Mouse (Mus musculus): ENCODE data around the gene P2ry2. TPM values are rescaled to one million over a fixed set of nuclear protein-coding genes. Genes with fewer than 3 reads are reported as not detected.

The P2ry2 gene
- polyA plus RNA-seq, 1 experiment from 2014 or later, result 4.9 TPM

DNA sequence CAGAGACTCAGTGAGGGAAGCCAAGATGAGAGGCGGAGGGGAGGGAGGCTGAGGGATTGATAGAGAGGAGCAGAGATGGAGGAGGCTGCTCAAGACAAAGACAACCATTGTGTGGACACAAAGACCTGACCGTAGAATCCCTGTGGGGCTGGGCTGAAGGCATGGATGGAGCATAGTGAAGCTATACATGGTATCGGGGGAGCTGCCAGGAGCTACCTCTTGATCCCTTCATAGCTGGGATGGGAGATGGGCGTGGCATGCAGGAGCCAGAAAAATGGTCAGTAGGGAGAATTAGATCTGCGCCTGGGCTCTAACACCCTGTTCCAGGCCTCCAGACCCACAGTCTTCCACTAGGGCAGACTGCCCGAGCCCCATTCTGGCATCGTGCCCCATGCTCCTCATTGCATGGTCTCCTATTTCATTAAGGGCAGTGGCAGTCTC lies 4.4 kb upstream of the P2ry2 start:
- H3K27me3 ChIP-seq, result peaks cover 12% of the 10 kb centered on the region
- no peaks in the 10 kb centered on the region for H3K36me3 ChIP-seq
- no peak overlapping the region for H3K4me2 ChIP-seq
- H3K27ac ChIP-seq, result no peak overlapping the region
- 67% methylated on average over 7 of the region's 7 CpGs for WGBS
- ATAC-seq (ENCODE audit: borderline replicate concordance, extremely low read depth, low FRiP score, low TSS enrichment), result no peak
- H3K9ac ChIP-seq, result no peak overlapping the region
- H3K4me3 ChIP-seq, result no peak overlapping the region
- H3K9me3 ChIP-seq, result no peaks in the 10 kb centered on the region
- peaks cover 21% of the 10 kb centered on the region for H3K4me1 ChIP-seq

DNA sequence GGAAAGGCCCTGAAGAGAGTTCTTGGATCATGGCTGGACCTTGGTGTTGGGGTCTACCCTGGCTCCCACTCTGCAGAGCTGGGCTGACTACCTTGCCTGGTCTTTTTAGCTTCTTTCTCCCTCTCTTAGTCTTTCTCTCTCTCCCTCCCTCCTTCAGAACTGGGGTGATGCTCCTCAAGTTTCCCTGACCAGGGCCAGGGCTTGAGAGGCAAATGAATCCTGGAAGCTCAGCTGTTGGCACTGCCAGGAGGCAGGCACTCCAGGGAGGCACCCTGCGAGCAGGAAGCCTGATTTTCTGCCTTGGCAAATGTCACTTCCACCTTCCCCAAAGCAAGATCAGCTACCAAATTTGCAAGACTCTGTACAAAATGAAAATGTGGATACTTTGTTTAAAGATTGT lies 2.3 kb upstream of the P2ry2 start:
- 77% methylated on average over 1 of the region's 1 CpGs for WGBS
- H3K4me3 ChIP-seq, result no peak overlapping the region
- no peak overlapping the region for H3K27ac ChIP-seq
- H3K9ac ChIP-seq, result no peak overlapping the region
- H3K27me3 ChIP-seq, result peaks cover 12% of the 10 kb centered on the region
- H3K4me1 ChIP-seq, result peaks cover 34% of the 10 kb centered on the region
- no peaks in the 10 kb centered on the region for H3K9me3 ChIP-seq
- ATAC-seq (ENCODE audit: borderline replicate concordance, extremely low read depth, low FRiP score, low TSS enrichment), result no peak
- H3K4me2 ChIP-seq, result no peak overlapping the region
- H3K36me3 ChIP-seq, result no peaks in the 10 kb centered on the region

DNA sequence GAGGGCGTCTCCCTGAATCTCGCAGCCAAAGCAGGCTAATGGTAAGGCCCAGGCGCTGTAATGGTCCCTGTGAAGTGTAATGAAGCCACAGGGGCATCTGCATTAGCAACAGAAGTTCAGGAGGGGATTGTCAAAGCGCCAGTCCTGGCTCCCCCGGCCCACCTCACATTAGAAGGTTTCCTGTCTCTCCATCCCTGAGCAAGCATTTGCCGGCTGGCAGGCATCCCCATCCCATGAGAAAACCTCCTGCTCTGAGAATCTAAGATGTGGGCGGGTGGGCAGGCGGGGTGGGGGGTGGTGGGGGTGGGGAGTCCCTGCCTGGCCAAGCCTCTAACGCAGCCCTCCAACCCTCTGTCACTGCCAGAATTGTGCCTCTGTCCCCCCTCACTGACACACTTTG lies 1.4 kb upstream of the P2ry2 start:
- H3K4me3 ChIP-seq, result no peak overlapping the region
- no peak for ATAC-seq (ENCODE audit: borderline replicate concordance, extremely low read depth, low FRiP score, low TSS enrichment)
- H3K36me3 ChIP-seq, result no peaks in the 10 kb centered on the region
- H3K9ac ChIP-seq, result no peak overlapping the region
- 43% methylated on average over 9 of the region's 9 CpGs for WGBS
- H3K4me1 ChIP-seq, result peaks cover 34% of the 10 kb centered on the region
- H3K9me3 ChIP-seq, result no peaks in the 10 kb centered on the region
- no peak overlapping the region for H3K27ac ChIP-seq
- H3K27me3 ChIP-seq, result peaks cover 12% of the 10 kb centered on the region
- H3K4me2 ChIP-seq, result no peak overlapping the region

DNA sequence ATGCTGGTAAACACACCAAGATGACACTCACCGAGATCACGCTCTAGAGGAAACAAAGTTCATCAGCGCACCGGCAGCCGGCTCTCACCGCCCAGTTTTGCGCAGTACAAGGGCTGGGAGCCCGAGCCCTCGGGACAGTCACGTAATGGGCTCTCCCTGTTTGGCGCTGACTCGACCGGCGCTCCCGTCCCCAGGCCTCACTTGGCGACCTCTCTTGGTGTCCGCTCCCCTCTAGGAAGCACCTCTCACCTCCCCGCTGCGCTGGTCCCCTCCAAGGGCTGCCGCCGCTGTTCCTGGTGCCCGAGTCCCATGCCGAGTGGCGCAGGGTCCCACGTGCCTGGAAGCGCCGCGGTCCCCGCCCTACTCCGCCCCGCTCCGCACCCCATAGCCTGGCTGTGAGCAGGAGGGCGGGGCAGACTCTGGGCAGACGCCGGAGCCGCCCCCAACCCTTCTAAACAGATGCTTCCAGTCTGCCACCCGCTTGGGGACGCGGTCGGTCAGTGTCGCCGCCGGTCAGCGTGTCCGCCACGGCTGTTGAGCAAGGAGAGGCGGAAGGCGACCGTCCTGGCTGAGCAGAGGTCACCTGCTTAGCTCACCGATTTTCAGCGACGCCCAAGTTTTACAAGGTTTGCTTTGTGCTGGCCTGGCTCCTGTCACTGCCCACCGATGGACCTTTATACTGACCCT lies 842 bp downstream of the P2ry2 start:
- no peak overlapping the region for H3K27ac ChIP-seq
- H3K36me3 ChIP-seq, result no peaks in the 10 kb centered on the region
- H3K4me3 ChIP-seq, result peak overlapping the region; percentile 52
- peaks cover 12% of the 10 kb centered on the region for H3K27me3 ChIP-seq
- WGBS, result 1% methylated on average over 53 of the region's 53 CpGs
- H3K4me1 ChIP-seq, result peaks cover 29% of the 10 kb centered on the region
- peak; percentile 97 for ATAC-seq (ENCODE audit: borderline replicate concordance, extremely low read depth, low FRiP score, low TSS enrichment)
- peak overlapping the region; percentile 46 for H3K9ac ChIP-seq
- no peaks in the 10 kb centered on the region for H3K9me3 ChIP-seq
- peak overlapping the region; percentile 93 for H3K4me2 ChIP-seq

DNA sequence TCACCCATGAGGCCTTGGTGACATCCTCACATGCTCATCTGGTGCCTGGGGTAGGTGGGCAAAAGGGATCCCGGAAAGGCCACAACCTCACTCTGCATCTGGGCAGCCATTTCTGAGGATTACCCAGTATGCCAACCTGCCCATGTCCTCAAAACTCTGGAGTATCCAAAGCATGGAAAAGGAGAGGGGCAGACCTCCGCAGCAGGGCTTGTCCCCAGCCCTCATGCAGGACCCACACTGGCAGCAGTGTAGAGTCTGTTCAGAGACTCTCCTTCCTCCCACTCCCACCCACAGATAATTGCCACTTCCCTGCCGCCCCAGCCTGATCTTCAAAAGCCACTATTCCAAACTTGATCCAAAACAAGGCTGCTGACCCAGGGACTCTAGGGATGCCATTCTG lies 1.9 kb downstream of the P2ry2 start:
- Histone ChIP-seq H3K4me1 (peaks cover 38% of the 10 kb centered on the region), H3K4me2 (peak overlapping the region; percentile 93), H3K4me3 (peak overlapping the region; percentile 52; the same call in 1 of the 2 replicates), H3K36me3 (no peaks in the 10 kb centered on the region), H3K9ac (no peak overlapping the region), H3K9me3 (no peaks in the 10 kb centered on the region), H3K27me3 (peaks cover 12% of the 10 kb centered on the region), H3K27ac (no peak overlapping the region)
- WGBS, result 79% methylated on average over 3 of the region's 3 CpGs
- no peak for ATAC-seq (ENCODE audit: borderline replicate concordance, extremely low read depth, low FRiP score, low TSS enrichment)

DNA sequence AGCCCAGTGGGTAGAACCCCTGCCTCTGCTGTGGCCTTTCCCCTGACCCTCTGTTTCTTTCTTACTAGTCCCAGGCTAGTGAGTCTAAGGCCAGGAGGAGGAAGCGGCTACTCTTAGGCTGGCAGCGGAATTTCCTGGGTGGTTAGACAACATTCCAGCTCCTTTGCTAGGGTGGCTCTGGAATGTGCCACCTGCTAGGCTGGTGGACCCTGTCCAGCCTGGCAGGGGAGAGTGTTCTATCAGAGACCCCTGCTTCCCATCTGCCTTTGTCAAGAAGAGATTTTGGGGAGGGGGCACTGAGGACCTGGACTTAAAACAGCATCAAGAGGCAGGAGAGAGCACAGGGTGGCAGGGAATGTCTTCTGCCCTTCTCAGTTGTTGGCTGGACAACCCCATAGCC lies 6.5 kb downstream of the P2ry2 start:
- no peak for ATAC-seq (ENCODE audit: borderline replicate concordance, extremely low read depth, low FRiP score, low TSS enrichment)
- H3K9ac ChIP-seq, result no peak overlapping the region
- 42% methylated on average over 2 of the region's 2 CpGs for WGBS
- no peak overlapping the region for H3K4me2 ChIP-seq
- no peak overlapping the region for H3K4me3 ChIP-seq
- no peaks in the 10 kb centered on the region for H3K36me3 ChIP-seq
- peaks cover 44% of the 10 kb centered on the region for H3K4me1 ChIP-seq
- H3K9me3 ChIP-seq, result no peaks in the 10 kb centered on the region
- H3K27me3 ChIP-seq, result no peaks in the 10 kb centered on the region
- no peak overlapping the region for H3K27ac ChIP-seq

DNA sequence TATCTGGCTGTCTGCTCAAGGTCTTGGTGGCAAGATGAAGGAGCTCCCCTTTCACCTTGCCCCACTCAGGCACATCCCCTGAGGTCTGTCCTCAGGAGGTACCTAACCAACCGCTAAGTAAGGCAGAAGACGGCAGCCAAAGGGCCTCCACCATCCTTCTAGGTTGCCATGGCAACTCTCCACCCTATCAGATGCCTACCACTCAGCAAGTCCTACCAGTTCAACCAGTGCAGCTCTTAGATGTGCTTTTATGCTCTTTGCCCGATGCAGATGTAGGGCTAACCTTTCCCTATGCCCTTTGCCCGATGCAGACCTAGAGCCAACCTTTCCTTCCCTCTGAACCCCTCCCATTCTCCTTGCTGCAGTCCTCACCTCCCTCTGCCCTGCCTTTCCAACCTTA lies 7.5 kb downstream of the P2ry2 start:
- H3K4me1 ChIP-seq, result peaks cover 38% of the 10 kb centered on the region
- H3K27ac ChIP-seq, result no peak overlapping the region
- ATAC-seq (ENCODE audit: borderline replicate concordance, extremely low read depth, low FRiP score, low TSS enrichment), result peak; percentile 33; the same call in 1 of the 2 replicates
- 38% methylated on average over 4 of the region's 4 CpGs for WGBS
- H3K4me3 ChIP-seq, result no peak overlapping the region
- H3K9me3 ChIP-seq, result no peaks in the 10 kb centered on the region
- H3K9ac ChIP-seq, result no peak overlapping the region
- no peaks in the 10 kb centered on the region for H3K27me3 ChIP-seq
- no peak overlapping the region for H3K4me2 ChIP-seq
- no peaks in the 10 kb centered on the region for H3K36me3 ChIP-seq

DNA sequence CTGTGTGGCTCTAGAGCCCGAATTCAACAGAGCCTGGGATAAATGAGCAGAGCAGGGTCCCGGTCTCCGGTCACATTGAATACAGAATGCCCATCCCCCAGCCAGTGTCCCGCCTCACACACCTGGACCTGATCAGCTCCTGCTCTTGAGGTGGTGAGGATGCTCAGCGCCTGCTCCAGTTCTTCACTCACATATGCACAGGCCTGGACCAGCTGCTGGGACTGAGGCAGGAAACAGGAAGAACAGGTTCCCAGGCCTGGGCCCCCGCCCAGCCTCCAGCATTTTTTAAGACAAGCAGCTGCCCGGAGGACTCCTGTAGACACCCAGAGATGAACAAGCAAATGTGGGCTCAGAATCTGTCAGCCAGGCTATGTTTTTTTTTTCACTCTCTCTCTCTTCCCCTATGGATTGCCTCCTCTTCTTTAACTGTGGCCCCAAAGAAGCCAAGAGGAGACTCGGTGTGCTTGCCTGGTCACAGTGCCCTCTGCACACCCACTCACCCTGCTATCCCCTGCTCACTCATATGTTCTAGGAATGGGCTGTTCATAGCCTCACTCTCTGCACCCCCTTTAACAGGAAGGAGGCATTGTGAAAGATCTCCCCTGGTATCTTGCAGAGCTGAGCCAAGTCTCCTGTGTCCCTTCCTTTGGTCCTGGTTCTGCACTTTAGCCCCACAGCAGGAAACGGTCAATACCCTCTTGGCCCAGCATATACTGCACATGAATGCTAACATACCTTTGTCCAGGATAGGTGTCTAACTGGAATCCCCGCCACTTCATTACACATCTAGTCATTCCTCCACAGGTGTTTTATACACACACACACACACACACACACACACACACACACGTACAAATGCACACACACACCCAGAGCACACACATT lies 9.0 kb downstream of the P2ry2 start:
- H3K9me3 ChIP-seq, result no peaks in the 10 kb centered on the region
- H3K27ac ChIP-seq, result no peak overlapping the region
- no peaks in the 10 kb centered on the region for H3K27me3 ChIP-seq
- H3K4me3 ChIP-seq, result no peak overlapping the region
- ATAC-seq (ENCODE audit: borderline replicate concordance, extremely low read depth, low FRiP score, low TSS enrichment), result no peak
- peaks cover 38% of the 10 kb centered on the region for H3K4me1 ChIP-seq
- H3K4me2 ChIP-seq, result no peak overlapping the region
- 49% methylated on average over 11 of the region's 11 CpGs for WGBS
- H3K36me3 ChIP-seq, result no peaks in the 10 kb centered on the region
- H3K9ac ChIP-seq, result no peak overlapping the region

DNA sequence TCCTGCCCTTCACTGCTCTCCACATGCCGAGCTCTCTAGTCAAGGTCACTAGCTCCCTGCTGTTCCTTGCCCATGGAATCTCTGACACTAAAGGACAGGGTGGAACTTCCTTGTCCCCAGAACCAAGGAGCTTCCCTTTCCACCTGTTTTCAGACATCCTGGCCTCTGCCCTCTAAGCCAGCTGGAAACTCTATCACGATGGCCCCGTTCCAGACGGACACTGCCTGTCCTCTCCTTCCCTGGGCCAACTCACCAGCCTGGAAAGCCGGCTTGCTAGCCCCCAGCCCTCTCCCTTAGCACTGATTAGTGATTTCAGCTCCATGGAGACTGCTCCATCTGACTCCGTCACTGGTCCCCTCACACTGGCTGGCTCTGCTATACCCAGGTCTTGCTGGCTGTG lies 10.4 kb downstream of the P2ry2 start:
- Histone ChIP-seq H3K36me3 (0 out of 2 replicates have a peak, but pooled peaks cover 4% of the 10 kb centered on the region), H3K9ac (no peak overlapping the region), H3K27me3 (no peaks in the 10 kb centered on the region), H3K9me3 (no peaks in the 10 kb centered on the region), H3K27ac (no peak overlapping the region), H3K4me1 (peaks cover 38% of the 10 kb centered on the region), H3K4me2 (no peak overlapping the region), H3K4me3 (no peak overlapping the region)
- no peak for ATAC-seq (ENCODE audit: borderline replicate concordance, extremely low read depth, low FRiP score, low TSS enrichment)
- 64% methylated on average over 6 of the region's 6 CpGs for WGBS

DNA sequence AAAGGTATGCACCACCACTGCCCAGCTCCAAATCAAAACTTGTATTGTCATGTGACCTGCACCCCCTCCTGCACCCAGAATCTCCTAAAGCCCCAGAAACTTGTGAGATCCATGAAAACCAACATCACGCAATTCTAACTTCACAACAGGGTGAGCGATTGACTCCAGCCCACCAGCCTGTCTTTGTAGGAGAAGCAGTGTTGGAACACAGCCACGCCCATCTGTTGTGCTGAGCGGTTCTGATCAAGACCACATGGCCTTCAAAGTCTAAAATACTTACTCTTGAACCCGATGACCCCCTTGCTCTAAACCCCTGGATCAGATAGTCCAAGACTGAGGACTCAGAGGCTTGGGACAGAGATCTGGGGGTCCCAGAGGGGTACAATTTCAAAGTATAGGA lies 13.0 kb downstream of the P2ry2 start:
- peaks cover 17% of the 10 kb centered on the region for H3K4me1 ChIP-seq
- no peaks in the 10 kb centered on the region for H3K9me3 ChIP-seq
- no peak overlapping the region for H3K4me3 ChIP-seq
- WGBS, result 79% methylated on average over 5 of the region's 5 CpGs
- no peaks in the 10 kb centered on the region for H3K27me3 ChIP-seq
- no peak for ATAC-seq (ENCODE audit: borderline replicate concordance, extremely low read depth, low FRiP score, low TSS enrichment)
- no peak overlapping the region for H3K4me2 ChIP-seq
- H3K9ac ChIP-seq, result no peak overlapping the region
- 0 out of 2 replicates have a peak, but pooled peaks cover 4% of the 10 kb centered on the region for H3K36me3 ChIP-seq
- no peak overlapping the region for H3K27ac ChIP-seq

DNA sequence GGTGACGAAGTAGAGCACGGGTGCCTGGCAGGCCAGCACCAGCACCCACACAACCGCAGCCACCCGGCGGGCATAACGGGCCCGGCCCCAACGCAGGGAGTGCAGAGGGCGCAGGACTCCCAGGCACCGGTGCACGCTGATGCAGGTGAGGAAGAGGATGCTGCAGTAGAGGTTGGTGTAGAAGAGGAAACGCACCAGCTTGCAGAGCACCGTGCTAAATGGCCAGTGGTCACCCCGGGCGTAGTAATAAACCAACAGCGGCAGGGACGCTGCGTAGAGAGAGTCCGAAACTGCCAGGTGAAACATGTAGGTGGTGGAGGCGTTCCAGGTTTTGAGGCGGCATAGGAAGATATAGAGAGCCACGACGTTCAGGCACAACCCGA lies 14.1 kb downstream of the P2ry2 start:
- H3K27me3 ChIP-seq, result no peaks in the 10 kb centered on the region
- 82% methylated on average over 24 of the region's 24 CpGs for WGBS
- H3K9ac ChIP-seq, result no peak overlapping the region
- no peak for ATAC-seq (ENCODE audit: borderline replicate concordance, extremely low read depth, low FRiP score, low TSS enrichment)
- 0 out of 2 replicates have a peak, but pooled peaks cover 4% of the 10 kb centered on the region for H3K36me3 ChIP-seq
- peaks cover 11% of the 10 kb centered on the region for H3K4me1 ChIP-seq
- no peak overlapping the region for H3K4me3 ChIP-seq
- H3K9me3 ChIP-seq, result no peaks in the 10 kb centered on the region
- H3K4me2 ChIP-seq, result no peak overlapping the region
- no peak overlapping the region for H3K27ac ChIP-seq

DNA sequence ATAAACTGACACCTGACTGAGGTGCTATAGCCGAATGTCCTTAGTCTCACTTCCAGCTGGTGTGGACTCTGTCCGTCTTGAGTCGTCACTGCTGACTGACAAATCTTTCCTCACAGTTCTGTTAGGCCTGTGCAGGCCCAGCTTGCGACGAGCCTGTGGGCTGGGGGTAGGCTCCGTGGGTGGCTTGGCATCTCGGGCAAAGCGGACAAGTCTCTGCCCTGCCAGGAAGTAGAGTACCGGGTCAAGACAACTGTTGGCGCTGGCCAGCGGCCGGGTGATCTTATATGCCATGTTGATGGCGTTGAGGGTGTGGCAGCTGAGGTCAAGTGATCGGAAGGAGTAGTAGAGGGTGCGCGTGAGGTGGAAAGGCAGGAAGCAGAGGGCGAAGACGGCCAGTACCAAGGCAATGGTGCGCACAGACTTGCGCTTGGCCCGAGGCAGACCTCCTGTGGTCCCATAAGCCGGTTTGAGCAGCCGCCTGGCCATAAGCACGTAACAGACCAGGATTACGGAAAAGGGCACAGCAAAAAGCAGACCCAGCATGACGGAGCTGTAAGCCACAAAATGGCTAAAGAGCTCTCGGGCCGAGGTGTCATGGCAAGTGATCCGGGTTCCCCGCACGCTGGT lies 14.6 kb downstream of the P2ry2 start:
- no peaks in the 10 kb centered on the region for H3K27me3 ChIP-seq
- H3K4me3 ChIP-seq, result no peak overlapping the region
- no peaks in the 10 kb centered on the region for H3K9me3 ChIP-seq
- peaks cover 11% of the 10 kb centered on the region for H3K4me1 ChIP-seq
- 0 out of 2 replicates have a peak, but pooled peaks cover 4% of the 10 kb centered on the region for H3K36me3 ChIP-seq
- H3K27ac ChIP-seq, result no peak overlapping the region
- no peak overlapping the region for H3K4me2 ChIP-seq
- H3K9ac ChIP-seq, result no peak overlapping the region
- no peak for ATAC-seq (ENCODE audit: borderline replicate concordance, extremely low read depth, low FRiP score, low TSS enrichment)
- WGBS, result 83% methylated on average over 31 of the region's 31 CpGs

All from lung, embryonic 15.5 days (tissue).